Mouse (Mus musculus): ENCODE data around the gene Gm5941.
"Not testable (repeated sequence)": the region's sequence is repeated elsewhere in the genome, so short reads cannot be mapped to it uniquely, and the experiment has no call there.

DNA sequence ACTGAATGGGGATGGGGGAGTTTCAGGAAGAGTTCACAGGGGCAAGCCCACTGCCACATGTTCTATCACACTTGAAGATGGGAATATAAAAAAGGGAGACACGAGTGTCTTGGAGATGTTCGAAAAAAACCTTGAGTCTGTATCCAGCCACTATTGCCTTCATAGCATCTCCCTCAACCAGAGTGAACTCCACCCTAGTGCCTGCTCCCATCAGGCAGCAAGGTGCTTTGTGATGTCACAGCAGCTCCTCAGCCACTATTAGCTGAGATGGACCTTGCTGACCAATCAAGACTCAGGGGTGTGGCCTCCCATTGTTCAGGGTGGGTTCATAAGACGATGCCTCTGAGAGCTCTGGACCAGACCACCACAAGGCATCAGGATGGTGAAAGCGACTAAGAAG is at the start of gene Gm5941:
- TF ChIP-seq CTCF (IDR thresholded peaks at IDR 0.05; ENCODE audit: control insufficient read depth, insufficient read depth, insufficient read length); USF1 (IDR thresholded peaks at IDR 0.05; ENCODE audit: low read depth); FOSL1 (IDR thresholded peaks at IDR 0.05; ENCODE audit: insufficient read depth, low read length, poor library complexity, severe bottlenecking): not testable (repeated sequence)

Measured in C2C12 (cell line).